Mouse (Mus musculus) heart, adult 18-20 months (tissue): ENCODE measurements around the gene Parp9. TPM values are rescaled to one million over a fixed set of nuclear protein-coding genes. Genes with fewer than 3 reads are reported as not detected.
"Not testable (repeated sequence)": the region's sequence is repeated elsewhere in the genome, so short reads cannot be mapped to it uniquely, and the experiment has no call there.

Experiments
- DNase-seq, 2 experiments: peaks; one replicate each; pipeline ENCODE4 v3.0.0; 2021 to 2022; ENCODE audit warnings: mixed read lengths in 1 of 2
- total RNA-seq, 2 experiments: library from RNA; stranded (reverse); gene quantifications; 2 replicates each; pipeline ENCODE4 v1.2.3; 2021

The Parp9 gene
- total RNA-seq, 2 experiments from 2014 or later = 9.5 to 10.2 TPM

GRCm38 (mm10) chr16:35924341-35924740 lies 13.9 kb upstream of the Parp9 start:
- no peak for DNase-seq

GRCm38 (mm10) chr16:35932179-35933055 lies 5.9 kb upstream of the Parp9 start:
- no peak for DNase-seq

GRCm38 (mm10) chr16:35933181-35933580 lies 5.1 kb upstream of the Parp9 start:
- DNase-seq = no peak

GRCm38 (mm10) chr16:35939261-35939660 lies 991 bp downstream of the Parp9 start:
- DNase-seq = peak in 1 of 2 experiments; percentile 63

GRCm38 (mm10) chr16:35939690-35940089 lies 1.4 kb downstream of the Parp9 start:
- peak; percentile 93 to 95 for DNase-seq

- DNase-seq = peak in 1 of 2 experiments; percentile 24
These were observed 3.1 kb downstream of the Parp9 start for GRCm38 (mm10) chr16:35941382-35941781.

GRCm38 (mm10) chr16:35949264-35949663 lies 11.0 kb downstream of the Parp9 start:
- DNase-seq = peak; percentile 89 to 93

- no peak for DNase-seq
These were observed 12.9 kb downstream of the Parp9 start for GRCm38 (mm10) chr16:35951216-35951615.

- no peak for DNase-seq
These were observed 14.4 kb downstream of the Parp9 start for GRCm38 (mm10) chr16:35952628-35953130.

GRCm38 (mm10) chr16:35965991-35966390 lies 27.7 kb downstream of the Parp9 start:
- DNase-seq = not testable (repeated sequence)

GRCm38 (mm10) chr16:35966411-35967115 lies 28.3 kb downstream of the Parp9 start:
- DNase-seq = no peak

GRCm38 (mm10) chr16:35967319-35967718 lies 29.0 kb downstream of the Parp9 start:
- DNase-seq = no peak

GRCm38 (mm10) chr16:35968149-35968548 lies 29.9 kb downstream of the Parp9 start:
- peak in 1 of 2 experiments; percentile 10 for DNase-seq

GRCm38 (mm10) chr16:35974021-35974420 lies 35.8 kb downstream of the Parp9 start:
- DNase-seq = no peak

GRCm38 (mm10) chr16:35978450-35978849 lies 40.2 kb downstream of the Parp9 start, which contains the start of gene Kpna1:
Kpna1 (plus strand) TSS chr16:35978750.
- not testable (repeated sequence) for DNase-seq

- DNase-seq = peak; percentile 99 to 100
These were observed 43.1 kb downstream of the Parp9 start for GRCm38 (mm10) chr16:35981363-35981821.

GRCm38 (mm10) chr16:35982506-35982901 lies 44.2 kb downstream of the Parp9 start:
- no peak for DNase-seq

GRCm38 (mm10) chr16:35982902-35983516 lies 44.7 kb downstream of the Parp9 start:
- peak; percentile 92 to 95 for DNase-seq

GRCm38 (mm10) chr16:35983517-35984101 lies 45.3 kb downstream of the Parp9 start:
- peak; percentile 77 to 79 for DNase-seq

GRCm38 (mm10) chr16:35984471-35984870 lies 46.2 kb downstream of the Parp9 start:
- no peak for DNase-seq

GRCm38 (mm10) chr16:35987930-35988329 lies 49.7 kb downstream of the Parp9 start:
- no peak for DNase-seq

GRCm38 (mm10) chr16:35992391-35992790 lies 54.1 kb downstream of the Parp9 start:
- DNase-seq = no peak
